9 mouse cellular contexts compared by ENCODE assay signal in genomic region chr2:59600123-59600840, GRCm38 (mm10). TPM values are rescaled to one million over a fixed set of nuclear protein-coding genes. Genes with fewer than 3 reads are reported as not detected.
DNase-seq lines count a peak whose midpoint lies in the region; ATAC-seq and TF ChIP-seq lines count a peak whose summit lies in the region.
"Had no signal": no experiment of that assay in that cellular context is flagged by ENCODE, and none has a peak within 500 bp of the region (broad histone marks: within the 10 kb centered on the region; RNA-seq: fewer than 3 reads in every experiment).

No protein-coding gene starts in this region.

- peak; percentile 52 for DNase-seq in midbrain, postnatal 0 days (ENCODE audit: low spot score)
- DNase-seq in midbrain, embryonic 10.5 days (ENCODE audit: low spot score): no peak
- DNase-seq in kidney, postnatal 10 days: peak; percentile 77
- DNase-seq in ovary, postnatal 36 days (ENCODE audit: low spot score): peak; percentile 49
- no peak for DNase-seq in spleen, postnatal 14 days (ENCODE audit: low spot score in 2 of 2)
- DNase-seq in left cerebral cortex, postnatal 36 days (ENCODE audit: low spot score in 2 of 2): no peak

- no peak for ATAC-seq in midbrain, postnatal 0 days (ENCODE audit: low FRiP score)
- ATAC-seq in embryonic facial prominence, embryonic 12.5 days (ENCODE audit: insufficient number of reproducible peaks, insufficient read depth, low FRiP score, low TSS enrichment): peak; percentile 10; the same call in 1 of the 2 replicates
- ATAC-seq in heart, embryonic 13.5 days (ENCODE audit: extremely low read depth, insufficient number of reproducible peaks, low FRiP score, low TSS enrichment): no peak

- no peak overlapping the region for H3K27ac ChIP-seq in midbrain, postnatal 0 days (ENCODE audit: low read depth, low read length)
- H3K27ac ChIP-seq in midbrain, embryonic 10.5 days (replicated peaks): no peak overlapping the region
- H3K27ac ChIP-seq in embryonic facial prominence, embryonic 12.5 days: peak overlapping the region; percentile 82
- H3K27ac ChIP-seq in heart, embryonic 13.5 days (replicated peaks): peak overlapping the region; percentile 69
- H3K27ac ChIP-seq: stomach, embryonic 15.5 days had no signal

- H3K9ac ChIP-seq in midbrain, postnatal 0 days (replicated peaks; ENCODE audit: low read length, poor library complexity, severe bottlenecking): no peak overlapping the region
- H3K9ac ChIP-seq in embryonic facial prominence, embryonic 12.5 days: no peak overlapping the region
- H3K9ac ChIP-seq in heart, embryonic 13.5 days: no peak overlapping the region
- H3K9ac ChIP-seq: stomach, embryonic 15.5 days had no signal

- H3K9me3 ChIP-seq in midbrain, postnatal 0 days (ENCODE audit: low read length): no peaks in the 10 kb centered on the region
- H3K9me3 ChIP-seq in midbrain, embryonic 10.5 days (replicated peaks): no peaks in the 10 kb centered on the region
- no peaks in the 10 kb centered on the region for H3K9me3 ChIP-seq in embryonic facial prominence, embryonic 12.5 days
- no peaks in the 10 kb centered on the region for H3K9me3 ChIP-seq in heart, embryonic 13.5 days
- H3K9me3 ChIP-seq: stomach, embryonic 15.5 days had no signal

- intact Hi-C loops in left cerebral cortex, postnatal 36 days (cut with DNase I): no loop called here

- H3K4me2 ChIP-seq in midbrain, postnatal 0 days (ENCODE audit: low read depth, low read length, poor library complexity, severe bottlenecking): no peak overlapping the region
- peak overlapping the region; percentile 32 for H3K4me2 ChIP-seq in embryonic facial prominence, embryonic 12.5 days (replicated peaks)
- H3K4me2 ChIP-seq in heart, embryonic 13.5 days: peak overlapping the region; percentile 31
- H3K4me2 ChIP-seq: stomach, embryonic 15.5 days had no signal

- no peak for TF ChIP-seq CTCF in midbrain, postnatal 0 days (IDR thresholded peaks at IDR 0.05)

- no peak overlapping the region for H3K4me3 ChIP-seq in midbrain, postnatal 0 days (ENCODE audit: low read depth, low read length)
- H3K4me3 ChIP-seq in midbrain, embryonic 10.5 days: no peak overlapping the region
- no peak overlapping the region for H3K4me3 ChIP-seq in embryonic facial prominence, embryonic 12.5 days
- no peak overlapping the region for H3K4me3 ChIP-seq in heart, embryonic 13.5 days
- H3K4me3 ChIP-seq: stomach, embryonic 15.5 days had no signal

- WGBS in midbrain, postnatal 0 days: 76% methylated on average over 19 of the region's 19 CpGs
- WGBS in midbrain, embryonic 10.5 days: 83% methylated on average over 19 of the region's 19 CpGs
- WGBS in embryonic facial prominence, embryonic 12.5 days: 14% methylated on average over 19 of the region's 19 CpGs
- WGBS in heart, embryonic 13.5 days: 68% methylated on average over 19 of the region's 19 CpGs

- no peaks in the 10 kb centered on the region for H3K27me3 ChIP-seq in midbrain, postnatal 0 days (ENCODE audit: insufficient read depth, low read length)
- peaks cover 5% of the 10 kb centered on the region; the same call in 1 of the 2 replicates for H3K27me3 ChIP-seq in midbrain, embryonic 10.5 days (ENCODE audit: low read depth, poor library complexity, severe bottlenecking)
- no peaks in the 10 kb centered on the region for H3K27me3 ChIP-seq in embryonic facial prominence, embryonic 12.5 days
- no peaks in the 10 kb centered on the region for H3K27me3 ChIP-seq in heart, embryonic 13.5 days (replicated peaks)
- H3K27me3 ChIP-seq: stomach, embryonic 15.5 days had no signal

- H3K36me3 ChIP-seq in midbrain, postnatal 0 days (ENCODE audit: insufficient read depth, low read length): no peaks in the 10 kb centered on the region
- no peaks in the 10 kb centered on the region for H3K36me3 ChIP-seq in midbrain, embryonic 10.5 days
- no peaks in the 10 kb centered on the region for H3K36me3 ChIP-seq in embryonic facial prominence, embryonic 12.5 days
- no peaks in the 10 kb centered on the region for H3K36me3 ChIP-seq in heart, embryonic 13.5 days
- H3K36me3 ChIP-seq: stomach, embryonic 15.5 days had no signal

- no peaks in the 10 kb centered on the region for H3K4me1 ChIP-seq in midbrain, postnatal 0 days (ENCODE audit: insufficient read depth, low read length)
- peaks cover 16% of the 10 kb centered on the region for H3K4me1 ChIP-seq in midbrain, embryonic 10.5 days
- H3K4me1 ChIP-seq in embryonic facial prominence, embryonic 12.5 days: peaks cover 15% of the 10 kb centered on the region
- H3K4me1 ChIP-seq in heart, embryonic 13.5 days: peaks cover 48% of the 10 kb centered on the region

RNA-seq across cellular contexts. Expression of gene Tanc1, which starts 11.6 kb away (rescaled TPM):
- total RNA-seq in midbrain, postnatal 0 days (2014; rRNA removed): 7.3 and 8.0 TPM in 2 replicates
- 2.3 and 2.7 TPM in 2 replicates for polyA plus RNA-seq in midbrain, postnatal 0 days (2015; fragmentation: Nextera tagmentation; extraction: Ambion mirVana)
- 11.9 and 12.0 TPM in 2 replicates for polyA plus RNA-seq in midbrain, embryonic 10.5 days (2016; fragmentation: Nextera tagmentation; extraction: Ambion mirVana)
- 36.5 and 37.5 TPM in 2 replicates for polyA plus RNA-seq in embryonic facial prominence, embryonic 12.5 days (2016; fragmentation: Nextera tagmentation; extraction: Ambion mirVana)
- 25.0 and 27.0 TPM in 2 replicates for polyA plus RNA-seq in heart, embryonic 13.5 days (2015; fragmentation: Nextera tagmentation; extraction: Ambion mirVana)
- 10 to 100 TPM; 17.7 to 27.5 TPM for total RNA-seq in left cerebral cortex, postnatal 36 days (2021)

Comparison
In these comparisons a context has a peak if more than half of its experiments do, and no peak if none do; other contexts are left out.
1. DNase-seq: peak in midbrain, postnatal 0 days (single experiment), kidney, postnatal 10 days (single experiment) and ovary, postnatal 36 days (single experiment); none in midbrain, embryonic 10.5 days (single experiment), spleen, postnatal 14 days (0 of 2) and left cerebral cortex, postnatal 36 days (0 of 2).
2. H3K27ac ChIP-seq: peak in embryonic facial prominence, embryonic 12.5 days (single experiment) and heart, embryonic 13.5 days (single experiment); none in midbrain, postnatal 0 days (single experiment) and midbrain, embryonic 10.5 days (single experiment).